Mouse (Mus musculus): ENCODE measurements around the gene Pgghg. TPM values are rescaled to one million over a fixed set of nuclear protein-coding genes. Genes with fewer than 3 reads are reported as not detected.

Gene Pgghg
- polyA plus RNA-seq, 1 experiment from 2014 or later, result 8.2 TPM

GRCm38 (mm10) chr7:140949824-140950530 lies 8.8 kb downstream of the Pgghg start, which contains the start of gene Ifitm5:
TSS of gene Ifitm5 (minus strand) at chr7:140950291.
- no peaks in the 10 kb centered on the region for H3K9me3 ChIP-seq (replicated peaks)
- no peak for ATAC-seq
- H3K4me1 ChIP-seq, result peaks cover 18% of the 10 kb centered on the region
- H3K36me3 ChIP-seq (ENCODE audit: poor library complexity, severe bottlenecking), result peaks cover 17% of the 10 kb centered on the region; the same call in 1 of the 2 replicates
- no peaks in the 10 kb centered on the region for H3K27me3 ChIP-seq
- no peak within 1 kb of the TSS for H3K4me2 ChIP-seq
- no peak within 1 kb of the TSS for H3K27ac ChIP-seq
- no peak within 1 kb of the TSS for H3K9ac ChIP-seq
- no peak within 1 kb of the TSS for H3K4me3 ChIP-seq
- 73% methylated on average over 16 of the region's 16 CpGs for WGBS

DNA sequence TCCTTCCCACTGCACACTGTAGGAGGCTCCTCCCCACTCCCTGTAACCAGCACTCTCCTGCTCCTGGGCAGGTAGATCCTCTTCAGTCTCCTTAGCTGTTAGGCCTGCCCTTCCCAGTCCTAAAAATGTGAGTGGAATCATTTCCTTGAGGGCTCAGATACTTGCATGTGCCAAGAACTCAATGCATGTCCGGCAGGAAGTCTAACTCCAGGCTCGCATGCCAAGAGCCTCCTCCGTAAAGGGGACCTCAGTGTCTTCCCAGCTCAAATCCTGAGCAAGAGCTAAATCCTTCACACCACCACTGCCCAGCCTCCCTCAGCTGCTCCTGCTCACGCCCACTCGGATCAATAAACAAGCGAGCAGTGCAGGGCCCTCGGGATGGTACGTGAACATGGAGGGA lies 9.9 kb downstream of the Pgghg start:
- peaks cover 13% of the 10 kb centered on the region; the same call in 1 of the 2 replicates for H3K36me3 ChIP-seq (ENCODE audit: poor library complexity, severe bottlenecking)
- WGBS, result 67% methylated on average over 8 of the region's 8 CpGs

DNA sequence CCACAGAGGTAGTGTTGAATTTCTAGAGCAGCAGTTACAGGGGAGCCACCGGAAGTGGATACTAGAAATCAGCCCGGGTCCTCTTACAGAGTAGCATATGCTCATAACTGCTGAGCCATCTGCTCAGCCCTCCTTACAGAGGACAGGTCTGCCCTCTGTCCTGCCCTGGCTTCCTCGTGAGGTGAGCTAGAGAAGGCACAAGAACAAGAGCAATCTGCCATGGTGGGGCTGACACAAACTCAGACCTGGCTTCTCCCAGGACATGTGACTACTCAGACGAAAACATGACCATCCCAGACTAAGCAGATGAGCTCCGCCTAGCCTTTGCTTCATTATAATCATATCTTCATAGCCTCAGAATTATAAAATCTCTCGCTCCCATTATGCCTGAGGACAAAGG lies 10.6 kb downstream of the Pgghg start:
- H3K4me3 ChIP-seq, result no peak overlapping the region
- 83% methylated on average over 6 of the region's 6 CpGs for WGBS

More for the DNA sequence above, 9.9 kb downstream of the Pgghg start:
- Histone ChIP-seq H3K27me3 (no peaks in the 10 kb centered on the region), H3K27ac (no peak overlapping the region), H3K4me3 (no peak overlapping the region), H3K4me1 (peaks cover 25% of the 10 kb centered on the region), H3K9me3 (replicated peaks) (no peaks in the 10 kb centered on the region), H3K9ac (no peak overlapping the region), H3K4me2 (no peak overlapping the region)
- no peak for ATAC-seq

GRCm38 (mm10) chr7:140952441-140952840 lies 11.2 kb downstream of the Pgghg start:
- 88% methylated on average over 7 of the region's 7 CpGs for WGBS
- H3K9me3 ChIP-seq (replicated peaks), result no peaks in the 10 kb centered on the region
- peaks cover 25% of the 10 kb centered on the region for H3K4me1 ChIP-seq
- no peak overlapping the region for H3K27ac ChIP-seq
- no peak overlapping the region for H3K4me2 ChIP-seq
- no peak overlapping the region for H3K4me3 ChIP-seq
- no peak for ATAC-seq
- no peaks in the 10 kb centered on the region for H3K27me3 ChIP-seq
- no peak overlapping the region for H3K9ac ChIP-seq
- 0 out of 2 replicates have a peak, but pooled peaks cover 6% of the 10 kb centered on the region for H3K36me3 ChIP-seq (ENCODE audit: poor library complexity, severe bottlenecking)

More for the DNA sequence above, 10.6 kb downstream of the Pgghg start:
- Histone ChIP-seq H3K9ac (no peak overlapping the region), H3K27me3 (no peaks in the 10 kb centered on the region), H3K36me3 (ENCODE audit: poor library complexity, severe bottlenecking) (0 out of 2 replicates have a peak, but pooled peaks cover 6% of the 10 kb centered on the region), H3K4me1 (peaks cover 25% of the 10 kb centered on the region), H3K9me3 (replicated peaks) (no peaks in the 10 kb centered on the region), H3K4me2 (no peak overlapping the region), H3K27ac (no peak overlapping the region)
- ATAC-seq, result no peak

GRCm38 (mm10) chr7:140953133-140953532 lies 11.9 kb downstream of the Pgghg start:
- 88% methylated on average over 11 of the region's 11 CpGs for WGBS
- H3K27me3 ChIP-seq, result peaks cover 3% of the 10 kb centered on the region; the same call in 1 of the 2 replicates
- no peak overlapping the region for H3K4me3 ChIP-seq
- H3K9me3 ChIP-seq (replicated peaks), result no peaks in the 10 kb centered on the region
- H3K27ac ChIP-seq, result no peak overlapping the region
- no peak for ATAC-seq
- 0 out of 2 replicates have a peak, but pooled peaks cover 6% of the 10 kb centered on the region for H3K36me3 ChIP-seq (ENCODE audit: poor library complexity, severe bottlenecking)
- no peak overlapping the region for H3K9ac ChIP-seq
- peaks cover 25% of the 10 kb centered on the region for H3K4me1 ChIP-seq
- H3K4me2 ChIP-seq, result no peak overlapping the region

DNA sequence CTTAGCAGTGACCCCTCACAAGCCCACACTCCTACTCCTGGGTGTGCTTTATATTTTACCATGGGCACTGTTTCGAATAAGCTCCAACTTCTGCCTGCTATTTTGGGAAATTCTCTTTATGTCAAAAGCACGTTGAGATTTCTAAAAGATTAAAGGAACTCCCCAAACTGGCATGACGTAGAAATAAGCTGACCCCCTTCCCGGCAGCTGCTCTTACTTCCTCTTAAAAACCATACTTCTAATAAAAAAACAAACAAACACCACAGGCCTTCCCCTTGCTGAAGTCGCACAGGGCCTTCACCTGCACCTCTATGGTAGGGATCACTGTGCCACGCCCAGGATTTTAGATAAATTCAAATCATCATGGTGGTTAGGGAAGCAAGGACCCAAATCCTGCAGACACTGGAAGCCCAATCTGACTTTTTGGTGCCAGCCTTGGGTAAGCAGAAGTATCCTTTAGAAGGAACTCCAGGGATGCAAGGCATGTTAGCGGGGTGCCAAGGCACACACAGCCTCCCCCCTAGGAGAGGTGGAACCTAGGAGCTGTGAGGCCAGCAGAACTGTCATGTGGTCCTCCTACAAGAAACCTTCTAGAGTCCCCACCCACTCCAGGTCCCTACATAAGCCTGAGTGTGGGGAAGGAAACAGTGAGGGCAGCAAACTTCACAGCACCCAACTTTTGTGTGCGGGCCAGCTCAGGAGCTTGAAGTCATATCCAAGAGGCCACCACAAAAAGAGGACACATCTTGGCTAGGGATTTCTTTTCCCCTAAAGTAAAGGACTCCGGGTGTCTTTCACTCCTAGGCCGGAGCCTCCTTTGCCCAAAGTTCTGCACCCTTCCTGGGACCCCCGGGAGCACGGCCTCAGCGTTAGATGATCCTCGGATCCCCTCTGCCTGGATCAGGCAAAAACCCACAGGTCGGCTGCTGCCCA lies 12.9 kb downstream of the Pgghg start:
- Histone ChIP-seq H3K36me3 (ENCODE audit: poor library complexity, severe bottlenecking) (no peaks in the 10 kb centered on the region), H3K27ac (no peak overlapping the region), H3K9me3 (replicated peaks) (no peaks in the 10 kb centered on the region), H3K27me3 (peaks cover 5% of the 10 kb centered on the region; the same call in 1 of the 2 replicates), H3K9ac (0 out of 2 replicates have a peak overlapping the region, but pooled peaks have one; percentile 46), H3K4me1 (peaks cover 32% of the 10 kb centered on the region), H3K4me3 (peak overlapping the region; percentile 35; the same call in 1 of the 2 replicates), H3K4me2 (peak overlapping the region; percentile 61)
- 71% methylated on average over 15 of the region's 15 CpGs for WGBS
- ATAC-seq, result no peak

DNA sequence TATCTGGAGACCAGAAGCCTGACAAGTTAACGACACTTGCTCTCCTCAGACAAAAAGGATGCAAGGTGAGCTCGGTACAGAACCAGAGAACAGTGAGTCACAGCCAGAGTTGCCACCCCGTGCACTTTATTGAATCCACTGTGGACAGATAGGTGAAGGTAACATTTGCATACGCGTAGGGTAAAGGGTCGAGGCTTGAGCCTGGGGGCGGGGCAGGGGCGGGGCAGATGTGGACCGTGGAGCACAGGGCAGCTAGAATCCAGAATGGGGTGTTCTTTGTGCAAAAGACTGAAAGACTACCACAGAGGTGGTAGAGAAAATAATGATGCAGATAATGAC lies 13.5 kb downstream of the Pgghg start:
- Histone ChIP-seq H3K36me3 (ENCODE audit: poor library complexity, severe bottlenecking) (no peaks in the 10 kb centered on the region), H3K9me3 (replicated peaks) (no peaks in the 10 kb centered on the region), H3K9ac (0 out of 2 replicates have a peak overlapping the region, but pooled peaks have one; percentile 46)

DNA sequence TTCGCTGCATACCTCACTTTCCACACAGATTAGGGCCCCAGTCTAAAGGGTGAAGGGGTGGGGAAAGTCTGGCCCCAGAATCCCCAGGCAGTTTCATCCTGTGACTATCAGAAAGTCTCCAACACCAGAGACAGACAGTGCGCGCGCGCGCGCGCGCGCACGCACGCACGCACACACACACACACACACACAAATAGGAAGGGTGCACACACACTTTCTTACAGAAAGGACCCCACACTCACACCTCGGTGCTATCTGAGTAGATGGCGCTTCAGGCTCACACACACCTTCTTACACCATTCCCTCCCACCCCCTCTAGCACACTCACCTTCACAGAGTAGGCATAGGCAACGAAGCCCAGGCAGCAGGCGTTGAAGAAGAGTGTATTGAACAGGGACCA lies 14.2 kb downstream of the Pgghg start:
- peaks cover 35% of the 10 kb centered on the region for H3K4me1 ChIP-seq
- peak overlapping the region; percentile 61 for H3K4me2 ChIP-seq
- H3K4me3 ChIP-seq, result peak overlapping the region; percentile 35
- peak overlapping the region; percentile 46; the same call in 1 of the 2 replicates for H3K9ac ChIP-seq
- H3K27ac ChIP-seq, result no peak overlapping the region
- WGBS, result 16% methylated on average over 17 of the region's 17 CpGs
- H3K27me3 ChIP-seq, result peaks cover 5% of the 10 kb centered on the region; the same call in 1 of the 2 replicates
- no peaks in the 10 kb centered on the region for H3K36me3 ChIP-seq (ENCODE audit: poor library complexity, severe bottlenecking)
- no peaks in the 10 kb centered on the region for H3K9me3 ChIP-seq (replicated peaks)
- ATAC-seq, result 0 out of 2 replicates have a peak, but pooled peaks have one; percentile 24

More for the DNA sequence above, 13.5 kb downstream of the Pgghg start:
- Histone ChIP-seq H3K27ac (no peak overlapping the region), H3K4me3 (peak overlapping the region; percentile 35), H3K27me3 (peaks cover 5% of the 10 kb centered on the region; the same call in 1 of the 2 replicates), H3K4me1 (peaks cover 38% of the 10 kb centered on the region), H3K4me2 (peak overlapping the region; percentile 61)
- no peak for ATAC-seq
- 11% methylated on average over 9 of the region's 9 CpGs for WGBS

DNA sequence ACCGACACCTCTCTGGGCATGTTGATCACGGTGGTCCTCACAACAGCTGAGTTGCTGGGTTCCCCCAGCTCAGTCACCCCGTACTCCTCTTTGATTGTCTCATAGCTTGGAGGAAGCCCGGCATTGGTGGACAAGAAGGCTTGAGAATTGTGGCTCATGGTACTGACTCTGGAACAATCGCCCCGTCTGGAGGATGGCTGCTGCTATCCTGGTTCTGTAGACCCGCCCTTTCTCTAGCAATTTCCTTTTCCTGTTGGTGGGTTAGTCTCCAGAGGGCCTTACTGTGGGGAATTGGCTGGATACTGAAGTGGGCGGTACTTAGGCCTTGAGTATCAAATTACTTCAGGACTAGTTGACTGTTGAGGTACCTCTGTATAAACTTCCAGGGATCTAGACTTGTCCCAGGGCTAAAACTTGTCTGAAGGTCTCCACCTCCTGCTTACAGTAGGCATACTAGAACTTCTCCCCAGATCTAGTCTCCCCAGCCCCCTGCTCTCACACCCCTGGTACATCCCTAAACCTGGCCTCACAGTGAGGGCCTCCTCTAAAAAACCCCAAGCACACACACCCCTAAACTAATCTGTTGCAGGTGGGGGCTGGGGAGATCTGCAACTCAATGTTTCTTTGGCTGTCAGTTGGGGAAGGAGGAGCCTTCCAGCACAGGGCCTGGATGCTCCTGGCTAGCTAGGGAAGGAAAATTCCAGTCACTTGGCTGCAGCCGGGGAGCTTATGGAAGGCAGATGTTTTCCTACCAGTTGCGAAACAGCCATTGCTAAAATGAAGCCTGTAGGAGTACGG lies 14.8 kb downstream of the Pgghg start, which contains the start of the genes Gm45717 and Ifitm2:
Gene Gm45717, minus strand, starts transcription at position 180 of the 798 bp plus-strand sequence.
Gene Ifitm2, minus strand, starts transcription at position 230 of the 798 bp plus-strand sequence.
- peak; percentile 61; the same call in 1 of the 2 replicates for ATAC-seq
- Histone ChIP-seq H3K4me3 (peak within 1 kb of the TSS; percentile 35), H3K9ac (peak within 1 kb of the TSS; percentile 46; the same call in 1 of the 2 replicates), H3K4me1 (peaks cover 29% of the 10 kb centered on the region), H3K27me3 (peaks cover 5% of the 10 kb centered on the region; the same call in 1 of the 2 replicates), H3K27ac (no peak within 1 kb of the TSS), H3K9me3 (replicated peaks) (no peaks in the 10 kb centered on the region), H3K36me3 (ENCODE audit: poor library complexity, severe bottlenecking) (no peaks in the 10 kb centered on the region), H3K4me2 (peak within 1 kb of the TSS; percentile 61)
- WGBS, result 27% methylated on average over 11 of the region's 11 CpGs

DNA sequence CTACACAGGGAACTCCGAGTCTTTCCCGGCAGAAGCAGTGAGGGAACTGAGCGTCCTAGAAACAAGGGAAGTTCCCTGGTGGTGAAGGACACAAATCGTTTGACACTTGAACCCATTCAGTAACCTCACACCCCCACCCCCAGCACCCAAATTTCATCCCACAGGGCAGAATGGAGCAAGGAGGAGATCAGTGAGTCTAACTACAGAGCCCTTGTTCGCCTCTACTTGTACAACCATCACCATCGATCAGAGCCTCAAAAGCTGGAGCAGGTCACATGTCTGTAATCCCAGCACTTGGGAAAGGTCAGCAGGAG lies 15.3 kb downstream of the Pgghg start:
- H3K36me3 ChIP-seq (ENCODE audit: poor library complexity, severe bottlenecking), result no peaks in the 10 kb centered on the region
- H3K9me3 ChIP-seq (replicated peaks), result no peaks in the 10 kb centered on the region
- no peak overlapping the region for H3K9ac ChIP-seq
- H3K4me1 ChIP-seq, result peaks cover 29% of the 10 kb centered on the region
- H3K27ac ChIP-seq, result no peak overlapping the region
- no peak overlapping the region for H3K4me2 ChIP-seq
- H3K4me3 ChIP-seq, result no peak overlapping the region
- peaks cover 5% of the 10 kb centered on the region; the same call in 1 of the 2 replicates for H3K27me3 ChIP-seq
- WGBS, result 60% methylated on average over 6 of the region's 6 CpGs
- ATAC-seq, result no peak
